ENCODE assay signal across 10 mouse cellular contexts in the genomic region with DNA sequence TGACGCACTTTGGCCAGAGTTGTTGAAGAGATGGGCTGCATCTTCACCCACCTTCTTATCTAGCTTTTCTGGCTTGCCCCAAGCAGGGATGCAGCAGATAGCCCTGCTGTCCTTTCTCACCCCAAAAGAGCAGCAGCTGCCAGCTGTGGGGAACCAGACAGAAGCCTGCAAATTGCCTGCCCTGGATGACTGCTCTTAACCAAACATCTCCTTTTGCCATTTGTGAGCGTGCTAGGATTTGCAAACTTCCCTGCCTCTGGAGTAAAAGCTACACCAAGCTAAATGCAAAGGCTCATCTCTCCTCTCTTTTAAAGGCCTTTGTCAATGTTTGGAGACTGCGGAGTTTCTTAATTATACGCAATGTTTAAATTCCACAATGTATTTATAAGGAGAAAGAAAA.
A peak's percentile ranks its signal among the peaks of the same experiment; 100 is the strongest.
DNase-seq lines count a peak whose midpoint lies in the region; ATAC-seq and TF ChIP-seq lines count a peak whose summit lies in the region.
"Had no signal": no experiment of that assay in that cellular context is flagged by ENCODE, and none has a peak within 500 bp of the region (broad histone marks: within the 10 kb centered on the region; RNA-seq: fewer than 3 reads in every experiment).

No protein-coding gene starts in this region.

- peak overlapping the region; percentile 67 for H3K4me3 ChIP-seq in kidney, embryonic 15.5 days (replicated peaks)
- H3K4me3 ChIP-seq in embryonic facial prominence, embryonic 14.5 days (ENCODE audit: low read depth, low read length): peak overlapping the region; percentile 77
- H3K4me3 ChIP-seq in hindbrain, embryonic 13.5 days: peak overlapping the region; percentile 64
- H3K4me3 ChIP-seq in lung, postnatal 0 days (ENCODE audit: low read depth, low read length): peak overlapping the region; percentile 65

- H3K27me3 ChIP-seq in kidney, embryonic 15.5 days: no peaks in the 10 kb centered on the region
- H3K27me3 ChIP-seq in embryonic facial prominence, embryonic 14.5 days (replicated peaks; ENCODE audit: control insufficient read depth, insufficient read depth, low read length): no peaks in the 10 kb centered on the region
- H3K27me3 ChIP-seq in hindbrain, embryonic 13.5 days: peaks cover 5% of the 10 kb centered on the region; the same call in 1 of the 2 replicates
- H3K27me3 ChIP-seq in lung, postnatal 0 days (replicated peaks; ENCODE audit: insufficient read depth, low read length): no peaks in the 10 kb centered on the region
- H3K27me3 ChIP-seq: Patski had no signal

- H3K27ac ChIP-seq in kidney, embryonic 15.5 days: peak overlapping the region; percentile 92
- H3K27ac ChIP-seq in embryonic facial prominence, embryonic 14.5 days (replicated peaks; ENCODE audit: low read depth, low read length): no peak overlapping the region
- H3K27ac ChIP-seq in hindbrain, embryonic 13.5 days: no peak overlapping the region
- peak overlapping the region; percentile 97 for H3K27ac ChIP-seq in lung, postnatal 0 days (ENCODE audit: low read length)

- peak overlapping the region; percentile 87 for H3K4me2 ChIP-seq in kidney, embryonic 15.5 days
- H3K4me2 ChIP-seq in embryonic facial prominence, embryonic 14.5 days (ENCODE audit: low read depth, low read length): peak overlapping the region; percentile 78
- H3K4me2 ChIP-seq in hindbrain, embryonic 13.5 days: peak overlapping the region; percentile 91
- peak overlapping the region; percentile 80 for H3K4me2 ChIP-seq in lung, postnatal 0 days (replicated peaks; ENCODE audit: low read depth, low read length)

- TF ChIP-seq EP300 in lung, postnatal 0 days (IDR thresholded peaks at IDR 0.05): no peak

- no peaks in the 10 kb centered on the region for H3K36me3 ChIP-seq in kidney, embryonic 15.5 days
- H3K36me3 ChIP-seq in embryonic facial prominence, embryonic 14.5 days (ENCODE audit: control insufficient read depth, insufficient read depth, low read length): no peaks in the 10 kb centered on the region
- H3K36me3 ChIP-seq in hindbrain, embryonic 13.5 days: no peaks in the 10 kb centered on the region
- no peaks in the 10 kb centered on the region for H3K36me3 ChIP-seq in lung, postnatal 0 days (ENCODE audit: insufficient read depth, low read length)

- TF ChIP-seq CTCF in lung, postnatal 0 days (IDR thresholded peaks at IDR 0.05): no peak

- 48% methylated on average over 4 of the region's 4 CpGs for WGBS in kidney, embryonic 15.5 days
- 52% methylated on average over 4 of the region's 4 CpGs for WGBS in embryonic facial prominence, embryonic 14.5 days
- 64% methylated on average over 4 of the region's 4 CpGs for WGBS in hindbrain, embryonic 13.5 days
- 20% methylated on average over 4 of the region's 4 CpGs for WGBS in lung, postnatal 0 days

- DNase-seq in kidney, postnatal 10 days: no peak
- DNase-seq in embryonic facial prominence, embryonic 14.5 days (ENCODE audit: low spot score): peak; percentile 40
- peak; percentile 24 for DNase-seq in lung, postnatal 0 days (ENCODE audit: low spot score)
- no peak for DNase-seq in cerebellum, adult 8-10 months
- no peak for DNase-seq in spleen, adult 12 weeks (ENCODE audit: low spot score)
- no peak for DNase-seq in layer of hippocampus, postnatal 25 days (ENCODE audit: extremely low spot score in 1 of 2, low spot score in 1 of 2)
- DNase-seq: right cerebral cortex, postnatal 4 days had no signal

- no peak for ATAC-seq in kidney, embryonic 15.5 days (replicated peaks; ENCODE audit: low FRiP score)
- ATAC-seq in embryonic facial prominence, embryonic 14.5 days (ENCODE audit: low read depth): no peak
- no peak for ATAC-seq in hindbrain, embryonic 13.5 days (ENCODE audit: low FRiP score)
- no peak for ATAC-seq in lung, postnatal 0 days
- ATAC-seq: Patski had no signal

- peak overlapping the region; percentile 81 for H3K9ac ChIP-seq in kidney, embryonic 15.5 days
- peak overlapping the region; percentile 93 for H3K9ac ChIP-seq in embryonic facial prominence, embryonic 14.5 days (ENCODE audit: low read depth, low read length)
- H3K9ac ChIP-seq in hindbrain, embryonic 13.5 days: no peak overlapping the region
- no peak overlapping the region for H3K9ac ChIP-seq in lung, postnatal 0 days (replicated peaks; ENCODE audit: low read depth)

- no peaks in the 10 kb centered on the region for H3K9me3 ChIP-seq in kidney, embryonic 15.5 days (replicated peaks)
- no peaks in the 10 kb centered on the region for H3K9me3 ChIP-seq in embryonic facial prominence, embryonic 14.5 days (ENCODE audit: control insufficient read depth, low read length)
- no peaks in the 10 kb centered on the region for H3K9me3 ChIP-seq in hindbrain, embryonic 13.5 days
- H3K9me3 ChIP-seq in lung, postnatal 0 days (ENCODE audit: low read length): no peaks in the 10 kb centered on the region

- peaks cover 59% of the 10 kb centered on the region for H3K4me1 ChIP-seq in kidney, embryonic 15.5 days
- peaks cover 30% of the 10 kb centered on the region for H3K4me1 ChIP-seq in embryonic facial prominence, embryonic 14.5 days (ENCODE audit: control insufficient read depth, insufficient read depth, low read length)
- H3K4me1 ChIP-seq in hindbrain, embryonic 13.5 days (replicated peaks): peaks cover 26% of the 10 kb centered on the region
- H3K4me1 ChIP-seq in lung, postnatal 0 days (ENCODE audit: insufficient read depth, low read depth, low read length): peaks cover 25% of the 10 kb centered on the region; the same call in 1 of the 2 replicates

Comparison
In these comparisons a context has a peak if more than half of its experiments do, and no peak if none do; other contexts are left out.
1. H3K27ac ChIP-seq: peak in kidney, embryonic 15.5 days (single experiment) and lung, postnatal 0 days (single experiment); none in embryonic facial prominence, embryonic 14.5 days (single experiment) and hindbrain, embryonic 13.5 days (single experiment).
2. H3K9ac ChIP-seq: peak in kidney, embryonic 15.5 days (single experiment) and embryonic facial prominence, embryonic 14.5 days (single experiment); none in hindbrain, embryonic 13.5 days (single experiment) and lung, postnatal 0 days (single experiment).
3. DNase-seq: peak in embryonic facial prominence, embryonic 14.5 days (single experiment) and lung, postnatal 0 days (single experiment); none in kidney, postnatal 10 days (single experiment), cerebellum, adult 8-10 months (single experiment), spleen, adult 12 weeks (single experiment) and layer of hippocampus, postnatal 25 days (0 of 2).
4. Peak in every context shown above with its lines, with median percentiles within 50 percentile points of each other: H3K4me2 ChIP-seq and H3K4me3 ChIP-seq.